Mouse (Mus musculus) gastrocnemius, postnatal 14 days (tissue): ENCODE measurements around the gene Lpin2. TPM values are rescaled to one million over a fixed set of nuclear protein-coding genes. Genes with fewer than 3 reads are reported as not detected.

Experiments used
- DNase-seq: peaks from one replicate; pipeline ENCODE4 v3.0.0; 2021; ENCODE audit warnings: mixed read lengths
- intact Hi-C: fragments of 180-260 bp; cut with DNase I; formaldehyde crosslinking; loops from one replicate; pipeline ENCODE4 v1.15.1; 2025; ENCODE audit warnings: low total_unique reads
- total RNA-seq, 2 experiments: library from RNA; stranded (reverse); gene quantifications; 2 replicates each; pipeline ENCODE4 v1.2.3; 2021

Gene Lpin2
- total RNA-seq, 2 experiments from 2014 or later = 6.1 to 6.3 TPM

DNA sequence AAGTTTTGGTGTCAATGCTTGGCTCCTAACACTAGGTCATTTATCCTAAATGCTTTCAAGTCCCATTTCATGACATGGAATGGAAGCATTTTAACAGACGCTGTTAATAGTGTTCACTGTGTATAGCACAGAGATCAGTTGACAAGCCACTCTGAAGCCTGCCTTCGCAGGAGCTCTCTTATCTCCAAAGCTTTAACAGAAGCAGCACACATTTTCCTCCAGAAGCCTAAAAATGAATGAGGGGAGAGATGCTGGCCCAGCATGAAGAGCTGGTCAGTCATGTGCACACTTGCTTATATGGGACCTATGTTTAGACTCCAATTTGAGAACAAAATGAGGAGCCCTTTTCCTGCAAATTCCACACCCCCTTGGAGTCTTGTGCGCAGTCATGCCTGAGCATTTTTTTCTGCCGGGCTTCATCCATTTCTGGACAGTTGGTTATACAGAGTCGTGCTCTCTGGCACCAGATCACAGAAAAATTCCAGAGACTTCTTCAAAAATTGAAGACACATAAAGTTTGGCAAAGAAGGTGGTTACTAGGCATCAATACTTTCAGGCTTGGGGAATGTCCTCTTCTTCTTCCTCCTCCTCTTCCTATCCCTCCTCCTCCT, 14.1 kb upstream of the Lpin2 start:
- no peak for DNase-seq
- intact Hi-C loops = no loop called here

DNA sequence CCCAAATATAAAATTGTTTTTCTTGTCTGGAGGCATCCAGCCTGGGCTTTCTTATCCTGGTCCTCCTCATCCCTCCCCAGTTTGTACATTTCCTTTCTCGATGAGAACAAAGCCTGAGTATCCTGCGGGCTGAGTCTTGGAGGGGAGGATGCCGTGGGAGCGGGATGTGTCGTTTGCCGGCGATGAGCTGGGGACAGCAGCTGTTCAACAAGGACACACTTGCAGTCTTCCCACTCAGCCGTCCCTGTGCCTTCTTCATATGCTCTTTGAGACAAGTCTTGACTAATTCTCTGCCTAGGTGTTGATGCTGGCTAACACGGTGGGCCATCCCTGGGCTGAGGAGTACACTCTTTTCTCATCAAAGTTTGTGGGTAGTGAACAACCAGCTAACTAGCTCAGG, 13.5 kb upstream of the Lpin2 start:
- DNase-seq = no peak
- intact Hi-C loops = no loop called here

DNA sequence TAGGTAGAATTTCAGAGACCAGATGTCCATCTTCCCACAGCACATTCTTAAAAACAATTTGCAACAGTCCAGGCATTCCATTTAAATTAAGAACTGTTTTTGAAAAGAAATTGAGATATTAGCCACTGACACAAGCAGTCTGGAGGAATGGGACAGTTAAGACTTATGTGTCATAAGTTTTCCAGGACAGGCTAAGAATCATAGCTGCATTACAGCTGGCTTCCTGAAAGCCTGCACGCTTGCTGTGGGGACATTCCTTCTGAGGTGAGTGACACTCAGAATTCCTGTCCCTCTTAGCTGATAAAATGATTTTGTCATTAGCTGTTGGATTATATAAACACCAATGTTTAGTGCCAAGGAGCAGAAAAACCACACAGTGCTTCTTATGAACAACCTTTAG, 12.7 kb upstream of the Lpin2 start:
- intact Hi-C loops = no loop called here
- no peak for DNase-seq

DNA sequence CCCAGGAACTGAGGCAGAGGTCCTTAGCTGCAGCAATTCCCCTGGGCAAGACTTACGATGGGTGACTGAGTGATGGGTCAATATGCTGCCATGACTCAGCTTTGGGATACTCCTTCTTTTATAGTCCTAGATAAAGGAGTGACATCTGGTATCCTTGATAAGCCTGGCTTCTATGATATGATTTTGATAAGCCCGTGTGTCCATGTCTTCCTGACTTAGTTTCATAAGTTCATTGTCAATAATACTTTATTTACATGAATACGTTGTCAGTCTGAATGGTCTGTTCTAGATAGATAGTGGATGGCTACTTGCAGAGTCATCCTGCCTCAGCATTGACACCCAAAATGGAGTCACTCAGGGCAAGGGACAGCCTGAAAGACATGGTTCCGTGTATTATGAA, 11.2 kb upstream of the Lpin2 start:
- DNase-seq = no peak
- intact Hi-C loops = no loop called here

DNA sequence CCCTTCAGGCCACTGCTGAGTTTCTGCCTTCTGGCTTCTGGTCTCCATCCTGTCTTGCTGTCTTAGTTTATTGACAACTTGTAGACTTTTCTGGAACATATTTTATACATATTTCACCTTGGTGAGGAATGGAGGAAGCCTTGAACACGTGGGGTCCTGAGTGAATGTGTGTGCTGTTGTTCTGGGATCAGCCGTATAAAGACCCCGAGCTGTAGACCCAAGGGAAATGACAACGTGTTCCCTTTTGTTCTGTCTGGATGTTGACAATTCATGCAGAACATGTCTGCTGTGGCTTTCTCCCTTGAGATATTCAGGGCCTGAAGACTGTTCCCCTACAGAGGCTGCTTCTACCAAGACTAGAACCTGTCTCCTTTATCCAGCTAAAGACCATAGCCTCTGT, 5.0 kb upstream of the Lpin2 start:
- intact Hi-C loops = no loop called here

DNA sequence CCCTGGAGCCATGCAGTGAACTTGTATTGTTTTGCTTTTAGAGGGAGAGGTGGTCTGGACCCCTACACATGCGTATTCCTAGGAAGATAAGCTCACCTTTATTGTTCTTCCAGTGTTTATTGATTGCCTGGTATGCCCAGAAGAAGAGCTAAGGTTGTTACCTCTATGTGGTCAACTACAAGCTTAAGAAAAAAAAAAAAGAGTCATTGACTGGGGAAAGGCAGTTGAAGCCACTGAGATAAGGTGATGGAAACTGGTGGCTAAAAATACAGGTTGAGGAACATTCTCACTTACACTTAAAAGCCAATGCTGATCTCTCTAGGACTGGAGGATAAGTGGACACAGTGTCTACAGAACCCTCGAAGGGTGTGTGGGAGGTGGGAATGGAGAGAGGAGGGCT, 4.4 kb upstream of the Lpin2 start:
- no peak for DNase-seq
- intact Hi-C loops = no loop called here

More for the DNA sequence above, 5.0 kb upstream of the Lpin2 start:
- DNase-seq = no peak

DNA sequence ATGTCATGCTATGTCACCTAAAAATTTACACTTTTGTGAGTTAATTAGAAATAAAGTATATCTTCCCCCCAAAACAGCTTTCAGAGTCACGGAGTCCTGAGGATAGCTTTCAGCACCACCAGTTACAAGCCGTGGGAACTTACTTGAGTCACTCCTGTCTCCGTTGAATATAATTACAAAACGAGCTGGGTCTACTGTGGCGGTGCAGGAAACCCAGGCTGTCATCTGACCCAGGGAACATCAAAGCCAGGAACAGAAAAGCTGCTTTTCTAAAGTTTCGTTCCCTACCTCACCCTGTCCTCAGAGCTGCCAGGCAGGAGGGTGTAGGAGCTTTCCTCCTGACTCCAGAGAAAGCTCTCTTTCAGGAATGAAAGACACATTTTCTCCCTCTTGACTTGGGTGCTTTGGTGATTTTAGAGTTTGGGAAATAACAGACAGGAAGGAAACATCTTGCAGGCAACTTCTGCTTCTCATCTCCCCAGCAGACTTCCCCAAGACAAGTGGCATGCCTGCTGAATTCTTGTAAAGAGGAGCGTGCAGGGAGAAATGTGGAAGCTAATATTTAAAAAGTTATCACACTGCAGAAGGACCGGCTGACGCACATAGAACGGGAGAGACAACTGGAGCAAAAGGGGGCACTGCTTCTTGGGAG, 3.7 kb upstream of the Lpin2 start:
- intact Hi-C loops = no loop called here
- no peak for DNase-seq

DNA sequence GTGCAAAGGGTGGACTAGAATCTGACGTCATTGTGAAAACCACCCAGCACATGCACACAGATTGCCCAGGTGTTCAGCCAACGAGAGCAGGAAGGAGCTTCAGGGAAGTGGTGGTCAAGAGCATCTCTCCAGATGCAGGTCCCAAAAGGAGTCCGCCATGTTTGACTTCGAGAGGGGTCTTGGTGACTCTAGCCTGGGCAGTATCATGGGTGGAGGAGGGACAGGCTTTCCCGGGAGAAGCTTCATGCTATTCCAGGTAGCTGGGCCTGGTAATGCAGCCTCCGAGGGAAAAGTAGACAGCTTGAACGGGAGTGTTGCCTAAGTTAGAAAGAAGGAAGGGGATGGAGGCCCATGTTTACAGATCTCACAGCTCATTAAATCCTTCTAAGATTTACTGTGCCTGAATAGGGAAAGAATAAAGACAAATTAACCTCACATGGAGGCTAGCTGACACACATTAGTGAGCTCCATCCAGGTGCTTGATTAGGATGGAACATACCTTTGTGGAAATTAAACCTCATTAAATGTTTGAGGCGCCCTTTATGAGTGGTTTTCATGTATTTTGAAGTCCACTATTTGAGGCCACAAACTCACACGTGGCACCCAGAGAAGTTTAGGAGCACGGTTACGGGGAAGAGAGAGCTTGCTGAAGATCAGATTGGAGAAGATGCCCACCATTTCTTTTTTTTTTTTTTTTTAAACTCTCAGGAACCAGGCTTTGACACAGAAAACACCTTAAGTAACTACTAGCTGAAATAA, 2.6 kb upstream of the Lpin2 start:
- DNase-seq = no peak
- intact Hi-C loops = loop anchor here (10.0 kb wide), 1 partner anchor 45 kb away; no protein-coding TSS in a partner anchor

DNA sequence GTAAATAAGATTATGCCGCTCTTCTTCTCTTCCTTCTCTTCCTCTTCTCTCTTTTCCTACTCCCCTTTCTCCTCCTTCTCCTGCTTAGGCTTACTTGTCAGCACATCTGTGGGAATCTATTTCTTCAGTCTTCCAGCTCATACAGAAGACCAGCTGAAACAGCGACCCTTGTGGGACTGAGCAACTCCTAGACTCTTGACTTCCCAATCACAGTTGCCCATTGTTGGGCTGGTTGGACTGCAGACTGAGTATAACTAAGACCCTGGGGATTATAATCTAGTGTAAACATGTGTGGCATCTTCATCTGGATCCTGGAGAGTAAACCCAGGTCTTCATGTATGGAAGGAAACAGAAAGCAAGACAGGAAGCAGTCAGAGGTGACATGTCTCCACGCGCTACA, 1.8 kb upstream of the Lpin2 start:
- DNase-seq = no peak
- intact Hi-C loops = loop anchor here (10.0 kb wide), 1 partner anchor 46 kb away; no protein-coding TSS in a partner anchor

DNA sequence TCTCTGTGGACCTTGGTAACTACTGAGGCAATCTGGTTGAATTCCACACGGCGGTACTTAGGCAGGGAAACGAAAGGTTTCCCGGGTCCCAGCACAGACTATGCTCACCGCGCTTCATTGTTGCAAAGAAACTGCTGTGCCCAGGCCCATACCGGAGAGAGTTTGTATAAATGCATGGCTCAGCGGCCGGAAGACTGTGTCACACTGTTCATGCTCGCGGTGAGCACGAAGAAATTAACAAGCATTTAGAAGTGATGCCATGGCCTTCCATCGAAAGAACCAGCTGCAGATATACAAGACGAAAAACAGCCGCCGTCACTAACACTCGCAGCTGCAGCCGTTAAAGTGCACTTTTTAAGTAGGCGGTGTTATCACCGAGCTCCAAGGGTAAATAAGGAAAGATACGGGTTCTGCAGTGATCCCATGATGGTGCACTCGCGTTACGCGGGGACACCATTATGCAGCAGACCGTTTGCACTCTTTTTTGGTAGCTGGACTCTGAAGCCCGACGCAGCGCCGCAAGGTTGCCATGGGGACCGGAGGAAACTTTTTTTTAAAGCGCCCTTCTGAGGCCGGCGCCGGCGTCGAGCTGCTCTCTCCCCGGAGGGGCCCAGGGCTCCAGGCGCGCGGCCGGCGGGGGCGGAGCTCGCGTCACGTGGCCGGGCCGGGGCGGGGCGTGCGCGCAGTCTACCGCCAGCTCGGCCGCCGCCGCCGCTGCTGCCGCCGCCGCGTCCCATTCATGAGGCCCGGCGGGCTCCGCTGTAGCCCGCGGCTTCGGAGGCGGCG, 704 bp downstream of the Lpin2 start:
- intact Hi-C loops = loop anchor here (10.0 kb wide), 1 partner anchor 48 kb away; no protein-coding TSS in a partner anchor
- peak; percentile 90 for DNase-seq

DNA sequence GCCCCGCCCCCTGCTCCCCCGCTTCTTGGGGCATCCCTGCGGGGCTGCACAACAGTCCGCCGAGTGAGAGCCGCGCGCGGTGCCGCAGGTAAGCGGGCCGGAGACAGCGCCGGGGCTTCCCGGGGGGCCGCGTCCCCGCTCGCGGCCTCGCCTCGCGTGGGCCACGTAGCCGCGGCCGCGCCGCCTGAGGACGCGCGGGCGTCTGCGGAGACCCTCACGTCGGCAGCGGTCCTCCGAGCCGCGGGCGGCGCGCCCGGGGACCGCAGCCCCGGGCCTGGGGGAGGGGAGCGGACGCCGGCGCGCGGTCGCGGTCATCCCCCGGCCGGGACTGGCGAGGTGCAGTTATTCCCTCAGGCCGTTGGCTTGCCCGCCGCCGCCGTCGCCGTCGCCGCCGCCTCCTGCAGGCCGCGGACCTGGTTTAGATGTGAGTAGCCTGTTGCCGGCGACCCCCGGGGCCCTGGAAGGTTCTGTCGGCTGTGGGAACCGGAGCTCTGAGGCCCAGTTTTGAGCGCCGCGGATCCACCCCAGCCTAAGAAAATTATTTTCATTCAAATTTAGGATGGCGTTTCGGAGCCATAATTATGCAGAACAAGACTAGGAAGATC, 1.4 kb downstream of the Lpin2 start:
- intact Hi-C loops = loop anchor here (10.0 kb wide), 1 partner anchor 49 kb away; no protein-coding TSS in a partner anchor

DNA sequence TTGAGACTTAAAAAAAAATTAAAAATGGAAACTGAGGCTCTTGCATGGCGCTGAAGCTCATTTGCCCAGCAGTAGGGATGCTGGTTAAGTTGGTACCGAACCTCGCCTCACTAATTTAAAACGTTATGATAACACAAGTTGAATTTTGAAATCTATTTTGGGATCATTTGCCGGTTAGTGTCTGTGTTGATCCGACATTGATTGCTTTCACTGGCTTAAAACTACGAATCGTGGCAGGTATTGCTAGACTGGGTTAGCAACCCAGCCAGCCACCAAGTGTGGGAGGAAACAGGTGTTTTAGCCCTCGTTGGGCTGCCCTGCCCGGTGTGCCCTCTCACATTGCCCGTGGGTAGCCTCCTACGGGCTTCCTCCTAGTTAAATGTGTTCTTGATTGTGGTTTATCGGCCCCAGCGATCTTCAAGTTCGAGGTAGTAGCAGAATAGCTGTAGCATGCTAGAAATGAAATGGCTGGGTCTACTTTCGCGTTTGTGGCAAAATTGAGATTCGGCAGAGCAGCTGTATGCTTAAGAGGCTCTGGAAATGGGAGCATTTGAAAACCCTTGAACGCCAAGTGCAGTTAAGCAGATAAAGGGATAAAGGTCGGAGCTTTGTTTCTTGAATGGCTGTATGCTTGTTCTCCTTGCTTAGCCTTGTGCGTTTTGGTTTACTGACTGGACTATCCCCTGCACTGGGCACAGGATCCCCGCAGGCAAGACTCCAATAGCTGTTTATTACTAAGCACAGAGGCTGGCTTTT, 2.2 kb downstream of the Lpin2 start:
- DNase-seq = peak; percentile 28
- intact Hi-C loops = loop anchor here (10.0 kb wide), 1 partner anchor 50 kb away; no protein-coding TSS in a partner anchor

More for the DNA sequence above, 1.4 kb downstream of the Lpin2 start:
- DNase-seq = peak; percentile 23

DNA sequence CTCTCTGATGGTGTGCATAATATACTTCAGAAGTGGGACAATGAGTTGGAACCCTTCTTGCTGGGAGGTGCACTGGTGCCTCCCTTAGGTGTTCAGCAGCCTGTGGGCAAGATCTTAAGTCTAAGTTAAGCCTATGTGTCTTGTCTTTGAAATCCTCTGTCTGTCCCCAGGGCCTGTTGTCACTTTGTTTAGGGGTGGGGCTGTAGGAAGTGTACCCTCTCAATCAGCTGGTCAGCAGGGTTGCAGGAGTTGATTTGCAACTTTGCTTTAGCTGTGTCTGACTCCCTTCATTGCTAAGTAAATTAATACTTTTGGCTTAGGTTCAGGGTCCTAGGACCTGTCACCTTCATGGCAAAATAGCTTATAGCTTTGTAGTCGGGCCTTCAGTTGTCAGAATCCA, 3.0 kb downstream of the Lpin2 start:
- no peak for DNase-seq
- intact Hi-C loops = loop anchor here (10.0 kb wide), 1 partner anchor 51 kb away; no protein-coding TSS in a partner anchor

DNA sequence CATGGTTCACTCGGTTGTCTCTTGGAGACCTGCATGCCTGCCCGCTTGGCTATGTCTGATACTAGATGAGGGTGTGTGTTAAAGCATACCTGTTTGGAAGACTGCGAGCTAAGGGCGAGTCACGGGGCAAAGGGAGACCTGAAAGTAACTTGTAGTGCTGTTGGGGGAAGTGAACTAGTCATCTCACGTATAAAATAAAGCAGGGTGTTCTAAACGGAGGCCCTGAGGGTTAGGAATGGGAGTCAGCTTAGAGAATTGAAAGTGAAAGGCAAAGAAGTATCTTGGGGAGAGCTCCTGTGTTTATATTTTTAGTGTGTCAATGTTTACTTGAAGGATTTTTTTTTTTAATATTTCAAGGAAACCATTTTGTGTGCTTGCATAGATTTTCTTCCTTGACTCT, 8.2 kb downstream of the Lpin2 start:
- intact Hi-C loops = no loop called here
- no peak for DNase-seq

DNA sequence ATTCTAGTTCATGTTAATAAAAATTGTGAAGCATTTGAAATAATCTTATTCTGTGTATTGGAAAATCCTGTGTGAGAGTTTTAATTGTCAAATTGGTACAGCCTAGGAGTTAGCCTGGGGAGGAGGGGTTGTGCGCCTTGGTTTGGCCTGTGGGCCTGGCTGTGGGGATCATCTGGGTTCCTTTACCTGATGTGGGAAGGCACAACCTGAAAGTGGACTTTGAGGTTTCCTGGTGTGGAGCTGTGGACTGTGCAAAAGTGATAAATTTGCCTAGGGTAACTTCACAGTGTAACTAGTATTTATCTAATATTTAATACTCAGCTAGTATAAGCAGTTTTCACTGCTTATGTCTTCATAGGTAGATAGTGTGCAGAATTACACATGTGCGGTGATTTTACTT, 8.7 kb downstream of the Lpin2 start:
- intact Hi-C loops = no loop called here
- no peak for DNase-seq

DNA sequence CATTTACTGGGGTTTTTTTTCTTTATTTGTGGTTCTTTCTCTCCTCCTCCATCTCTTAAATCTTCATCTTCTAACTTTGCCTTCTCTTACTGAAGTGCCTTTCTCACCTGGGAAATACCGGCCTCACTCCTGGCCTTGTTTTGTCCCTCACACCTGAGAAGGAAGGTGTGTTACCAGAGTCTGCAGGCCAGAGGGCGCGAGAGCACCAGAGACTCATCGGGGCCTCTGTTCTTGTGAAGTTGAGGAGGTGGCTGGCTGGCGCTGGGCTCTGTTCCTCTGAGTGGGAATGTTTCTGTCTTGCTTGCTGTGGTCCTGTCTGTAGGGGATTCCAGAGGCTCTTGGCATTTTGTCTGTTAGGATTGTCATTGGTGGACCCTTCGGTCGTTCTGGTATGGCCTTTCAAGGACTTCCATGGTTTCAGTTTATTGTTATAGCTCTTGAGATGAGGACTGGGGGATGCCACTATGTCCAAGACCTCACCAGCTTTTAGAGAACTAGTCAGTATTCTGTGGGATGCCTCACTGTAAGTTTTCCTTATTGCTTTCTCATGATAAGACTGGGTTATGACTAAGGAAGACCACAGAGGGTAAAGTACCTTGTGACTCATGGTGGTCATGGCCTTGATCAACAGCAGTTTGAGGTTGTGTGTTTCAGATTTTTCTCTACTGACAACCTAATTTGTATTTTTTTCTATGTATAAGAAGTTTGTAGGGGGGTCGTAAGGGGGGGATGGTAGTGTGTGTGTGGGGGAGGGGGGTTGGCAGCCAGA, 9.5 kb downstream of the Lpin2 start:
- DNase-seq = no peak
- intact Hi-C loops = no loop called here

DNA sequence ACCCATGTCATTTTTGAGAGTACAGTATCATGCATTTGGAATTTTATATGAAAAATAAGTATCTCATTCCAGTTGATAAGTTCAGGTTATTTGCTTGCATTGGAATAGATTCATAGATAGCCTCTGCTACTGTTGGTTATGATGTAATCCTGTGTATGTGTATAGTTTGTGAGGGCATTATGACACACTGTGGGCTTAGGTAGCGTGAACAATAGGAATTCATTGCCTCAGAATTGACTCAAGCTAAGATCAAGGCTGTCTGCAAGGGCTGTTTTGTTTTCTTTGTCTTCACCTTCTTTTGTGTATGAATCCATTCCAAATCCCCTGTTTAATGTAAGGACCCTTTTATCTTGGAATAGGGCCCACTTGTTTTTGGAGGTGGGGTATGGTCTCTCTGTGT, 10.7 kb downstream of the Lpin2 start:
- intact Hi-C loops = no loop called here
- no peak for DNase-seq

DNA sequence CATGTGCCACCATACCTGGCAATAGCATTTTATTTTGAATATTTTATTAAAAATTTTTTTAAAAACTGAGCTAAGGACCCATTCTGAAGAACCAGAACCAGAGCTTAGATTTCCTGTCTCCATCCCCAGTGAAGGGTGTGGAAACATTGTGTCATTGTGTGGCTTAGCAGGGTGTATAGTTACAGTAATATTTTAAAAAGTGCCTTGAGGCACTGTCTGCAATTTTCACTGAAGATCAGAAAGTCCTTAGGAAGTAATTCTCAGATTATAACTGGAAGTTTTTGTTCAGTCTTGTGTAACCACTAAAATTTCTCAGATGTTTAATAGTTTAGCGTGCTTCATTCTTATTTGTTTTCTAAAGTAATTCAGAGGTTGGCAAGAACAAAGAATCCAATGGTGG, 11.1 kb downstream of the Lpin2 start:
- intact Hi-C loops = no loop called here
- DNase-seq = no peak
